Mouse (Mus musculus): ENCODE data around the gene Ddx3x. TPM values are rescaled to one million over a fixed set of nuclear protein-coding genes. Genes with fewer than 3 reads are reported as not detected.
A peak's percentile ranks its signal among the peaks of the same experiment; 100 is the strongest.
"Not testable (repeated sequence)": the region's sequence is repeated elsewhere in the genome, so short reads cannot be mapped to it uniquely, and the experiment has no call there.

The Ddx3x gene
- polyA plus RNA-seq, 1 experiment: 5.9 TPM

DNA sequence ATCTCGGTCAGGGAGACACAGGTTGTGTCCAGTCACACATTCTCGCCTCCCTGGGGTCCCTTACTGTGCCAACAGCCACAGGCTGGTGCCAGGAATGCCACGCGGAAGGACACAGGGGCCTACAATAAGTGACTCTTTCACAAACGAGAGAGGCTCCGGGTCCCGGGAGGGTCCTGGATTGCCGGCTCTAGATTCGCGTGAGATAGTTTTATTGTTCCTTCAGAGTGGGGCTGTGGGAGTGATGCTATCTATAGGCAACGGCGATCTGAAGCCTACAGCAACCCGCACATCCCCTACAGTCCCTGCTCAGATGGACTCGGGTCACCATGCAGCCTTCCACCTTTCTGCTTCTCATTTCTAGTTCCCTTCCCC lies 747 bp upstream of the Ddx3x start:
- H3K27me3 ChIP-seq (replicated peaks): peaks cover 2% of the 10 kb centered on the region
- H3K4me3 ChIP-seq (replicated peaks): peak overlapping the region; percentile 98
- H3K4me1 ChIP-seq: peaks cover 9% of the 10 kb centered on the region
- H3K36me3 ChIP-seq (replicated peaks; ENCODE audit: low read length): peaks cover 22% of the 10 kb centered on the region
- no peaks in the 10 kb centered on the region for H3K9me3 ChIP-seq
- TF ChIP-seq GATA1 (IDR thresholded peaks at IDR 0.05; ENCODE audit: borderline replicate concordance, low read length) (no peak), FLI1 (IDR thresholded peaks at IDR 0.05; ENCODE audit: low read length) (no peak)

DNA sequence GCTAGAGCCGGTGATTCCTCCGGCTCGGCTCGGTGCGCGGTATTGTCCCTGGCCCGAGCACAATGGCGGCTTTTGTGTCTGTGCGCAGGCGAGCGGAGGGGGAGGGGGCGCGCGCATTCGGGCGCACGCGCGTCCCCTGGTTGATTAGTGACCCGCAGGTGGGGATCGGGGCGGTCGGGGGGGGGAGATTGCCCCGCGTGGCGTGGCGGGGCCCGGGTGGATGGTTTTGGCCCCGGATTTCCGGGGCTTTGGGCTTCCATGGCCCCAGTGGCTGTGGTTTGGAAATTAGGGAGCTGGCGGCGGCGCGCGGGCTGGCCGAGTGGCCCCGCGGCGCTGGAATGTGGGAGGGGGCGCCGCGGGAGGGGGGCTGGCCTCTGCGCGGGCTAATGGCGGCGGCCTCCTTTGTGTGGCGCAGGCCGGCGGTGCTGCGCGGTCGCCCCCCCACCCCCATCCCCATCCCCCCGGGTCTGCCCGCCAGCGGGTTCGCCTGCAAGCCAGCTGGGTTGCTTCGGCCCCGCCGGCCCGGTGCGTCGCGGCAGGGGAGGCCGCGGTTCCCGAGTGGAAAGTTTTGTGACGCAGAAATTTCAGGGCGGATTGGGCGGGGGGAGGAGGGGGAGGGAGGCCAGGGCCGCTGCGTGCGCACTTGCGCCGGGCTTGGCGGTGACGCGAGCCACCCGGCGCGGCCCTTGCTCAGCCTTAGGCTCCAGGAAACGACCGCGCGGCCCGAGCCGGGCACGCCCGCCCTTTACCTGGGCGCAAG lies 739 bp downstream of the Ddx3x start:
- peaks cover 6% of the 10 kb centered on the region for H3K4me1 ChIP-seq
- H3K9me3 ChIP-seq: no peaks in the 10 kb centered on the region
- peaks cover 2% of the 10 kb centered on the region for H3K27me3 ChIP-seq (replicated peaks)

DNA sequence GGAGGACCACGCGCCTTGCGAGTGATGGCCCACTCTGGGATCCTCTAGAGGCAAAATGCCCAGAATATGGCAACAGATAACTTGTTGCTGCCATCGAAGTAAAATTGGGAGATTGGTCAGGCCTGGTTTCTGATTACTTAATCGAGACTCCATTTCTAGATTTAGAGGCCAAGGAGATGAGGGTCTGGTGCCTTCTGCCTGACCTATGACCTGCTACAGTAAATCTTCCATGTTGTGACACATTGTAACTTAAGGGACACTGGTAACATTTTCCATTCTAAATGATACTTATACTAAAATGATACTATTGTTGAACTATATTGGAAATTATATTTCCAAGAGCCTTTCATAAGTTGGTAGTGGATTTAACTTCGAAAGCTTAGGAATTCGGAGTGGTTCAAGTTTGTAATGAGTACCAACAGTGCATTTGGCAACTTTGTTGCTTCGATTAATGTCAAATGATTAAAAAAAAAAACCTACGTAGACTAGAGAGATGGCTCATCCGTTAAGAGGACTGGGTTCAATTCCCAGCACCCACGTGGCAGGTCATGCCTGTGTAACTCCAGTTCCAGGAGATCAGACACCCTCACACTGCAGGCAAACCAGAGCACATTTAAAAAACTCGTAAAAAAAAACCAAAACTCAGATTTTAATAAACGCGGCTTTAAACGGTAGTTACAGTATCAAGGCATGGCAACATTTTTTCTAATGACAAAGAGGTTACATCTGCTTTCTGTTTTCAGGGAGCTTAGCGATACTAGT lies 1.5 kb downstream of the Ddx3x start:
- TF ChIP-seq FLI1 (IDR thresholded peaks at IDR 0.05; ENCODE audit: low read length): no peak
- TF ChIP-seq GATA1 (IDR thresholded peaks at IDR 0.05; ENCODE audit: borderline replicate concordance, low read length): no peak
- peaks cover 2% of the 10 kb centered on the region for H3K27me3 ChIP-seq (replicated peaks)
- peaks cover 6% of the 10 kb centered on the region for H3K4me1 ChIP-seq
- no peaks in the 10 kb centered on the region for H3K9me3 ChIP-seq
- H3K4me3 ChIP-seq (replicated peaks): peak overlapping the region; percentile 98
- peaks cover 45% of the 10 kb centered on the region for H3K36me3 ChIP-seq (replicated peaks; ENCODE audit: low read length)

More for the DNA sequence above, 739 bp downstream of the Ddx3x start:
- Histone ChIP-seq H3K36me3 (replicated peaks; ENCODE audit: low read length) (peaks cover 37% of the 10 kb centered on the region), H3K4me3 (replicated peaks) (peak overlapping the region; percentile 98)
- TF ChIP-seq GATA1 (IDR thresholded peaks at IDR 0.05; ENCODE audit: borderline replicate concordance, low read length) (no peak), FLI1 (IDR thresholded peaks at IDR 0.05; ENCODE audit: low read length) (no peak)

DNA sequence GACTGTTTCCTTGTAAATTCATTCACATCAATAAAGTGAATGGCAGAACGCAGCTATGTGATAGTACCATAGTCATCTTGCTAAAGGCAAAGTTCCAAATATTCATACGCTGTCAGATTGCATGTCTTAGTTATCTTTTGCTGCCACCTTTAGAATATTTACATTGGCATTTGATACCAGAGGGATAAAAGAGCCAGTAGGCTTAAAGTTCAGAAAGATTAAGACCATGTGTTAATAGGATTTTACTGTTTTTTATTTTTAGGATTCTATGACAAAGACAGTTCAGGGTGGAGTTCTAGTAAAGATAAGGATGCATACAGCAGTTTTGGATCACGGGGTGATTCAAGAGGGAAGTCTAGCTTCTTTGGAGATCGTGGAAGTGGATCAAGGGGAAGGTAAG lies 5.0 kb downstream of the Ddx3x start:
- peaks cover 80% of the 10 kb centered on the region for H3K36me3 ChIP-seq (replicated peaks; ENCODE audit: low read length)
- peaks cover 6% of the 10 kb centered on the region for H3K4me1 ChIP-seq
- TF ChIP-seq GATA1 (IDR thresholded peaks at IDR 0.05; ENCODE audit: borderline replicate concordance, low read length) (no peak), FLI1 (IDR thresholded peaks at IDR 0.05; ENCODE audit: low read length) (no peak)
- no peak overlapping the region for H3K4me3 ChIP-seq (replicated peaks)
- H3K27me3 ChIP-seq (replicated peaks): no peaks in the 10 kb centered on the region
- H3K9me3 ChIP-seq: no peaks in the 10 kb centered on the region

DNA sequence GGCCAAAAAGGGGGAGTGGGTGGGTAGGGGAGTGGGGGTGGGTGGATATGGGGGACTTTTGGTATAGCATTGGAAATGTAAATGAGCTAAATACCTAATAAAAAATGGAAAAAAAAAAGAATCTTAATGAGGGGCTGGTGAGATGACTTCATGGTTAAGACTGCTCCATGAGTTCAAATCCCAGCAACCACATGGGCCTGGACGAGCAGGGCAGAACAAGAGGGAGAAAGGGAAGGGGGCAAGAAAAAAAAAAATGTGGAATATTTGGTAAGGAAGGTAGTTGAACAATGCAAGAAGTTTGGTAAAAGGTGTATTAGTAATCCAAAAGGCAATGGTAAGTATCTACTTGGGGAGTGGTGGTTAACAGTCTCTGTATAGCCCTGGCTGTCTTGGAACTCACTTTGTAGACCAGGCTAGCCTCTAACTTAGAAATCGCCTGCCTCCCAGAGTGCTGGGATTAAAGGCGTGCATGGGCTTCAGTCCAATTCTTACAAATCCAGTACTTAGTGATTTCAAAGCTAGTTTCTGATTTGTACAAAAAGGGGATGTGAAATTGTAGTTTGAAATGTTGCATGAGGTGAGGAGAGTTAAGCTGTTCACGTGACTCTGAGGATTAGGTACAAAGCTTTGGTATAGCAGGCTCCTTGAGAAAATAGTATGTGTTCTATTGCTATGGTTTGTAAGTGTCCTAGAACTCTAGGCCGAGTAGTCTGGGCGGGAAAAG lies 13.9 kb downstream of the Ddx3x start:
- no peaks in the 10 kb centered on the region for H3K4me1 ChIP-seq
- H3K9me3 ChIP-seq: no peaks in the 10 kb centered on the region
- H3K27me3 ChIP-seq (replicated peaks): peaks cover 2% of the 10 kb centered on the region
- H3K36me3 ChIP-seq (replicated peaks; ENCODE audit: low read length): peaks cover 28% of the 10 kb centered on the region
- TF ChIP-seq GATA1 (IDR thresholded peaks at IDR 0.05; ENCODE audit: borderline replicate concordance, low read length) (no peak), FLI1 (IDR thresholded peaks at IDR 0.05; ENCODE audit: low read length) (no peak)
- no peak overlapping the region for H3K4me3 ChIP-seq (replicated peaks)

DNA sequence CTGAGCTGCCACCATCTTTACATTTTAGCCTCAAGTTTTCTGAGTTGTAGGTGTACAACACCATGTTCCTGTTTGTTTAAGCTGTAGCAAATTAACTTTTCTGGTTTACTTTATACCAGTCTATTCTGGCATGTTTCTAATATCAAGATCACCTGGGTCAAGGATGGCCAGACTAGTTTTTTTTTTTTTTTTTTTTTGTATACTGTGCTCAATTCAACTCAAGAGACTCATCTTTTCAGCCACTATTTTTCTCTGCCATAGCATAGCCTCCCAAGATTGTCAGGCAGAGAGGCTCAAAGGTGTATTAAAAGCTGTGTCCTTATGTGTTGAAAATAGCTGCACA lies 14.4 kb downstream of the Ddx3x start:
- H3K4me3 ChIP-seq (replicated peaks): no peak overlapping the region
- H3K9me3 ChIP-seq: no peaks in the 10 kb centered on the region
- no peak for TF ChIP-seq GATA1 (IDR thresholded peaks at IDR 0.05; ENCODE audit: borderline replicate concordance, low read length)
- no peak for TF ChIP-seq FLI1 (IDR thresholded peaks at IDR 0.05; ENCODE audit: low read length)
- peaks cover 2% of the 10 kb centered on the region for H3K27me3 ChIP-seq (replicated peaks)
- H3K4me1 ChIP-seq: no peaks in the 10 kb centered on the region
- peaks cover 23% of the 10 kb centered on the region for H3K36me3 ChIP-seq (replicated peaks; ENCODE audit: low read length)

DNA sequence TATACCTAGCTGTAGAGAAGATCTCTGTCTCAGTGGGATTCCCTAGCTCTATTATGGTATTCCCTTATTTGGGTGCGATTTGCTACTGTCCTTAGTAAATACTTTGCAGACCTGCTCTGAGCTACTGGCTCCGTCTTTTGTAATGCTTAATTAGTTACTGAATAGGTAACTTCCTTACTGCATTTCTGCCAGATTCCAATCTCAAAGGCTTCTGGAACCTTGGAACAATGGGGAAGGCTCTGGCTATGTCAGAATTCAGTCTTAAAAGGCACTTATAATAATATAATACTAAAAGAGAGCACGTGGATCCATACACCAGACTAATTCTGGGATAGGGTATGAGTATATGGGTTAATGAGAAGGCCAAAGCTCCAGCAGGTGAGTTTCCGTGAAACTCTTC lies 15.5 kb downstream of the Ddx3x start:
- H3K36me3 ChIP-seq (replicated peaks; ENCODE audit: low read length): peaks cover 12% of the 10 kb centered on the region
- H3K4me3 ChIP-seq (replicated peaks); H3K9me3 ChIP-seq; H3K4me1 ChIP-seq; H3K27me3 ChIP-seq (replicated peaks): not testable (repeated sequence)

DNA sequence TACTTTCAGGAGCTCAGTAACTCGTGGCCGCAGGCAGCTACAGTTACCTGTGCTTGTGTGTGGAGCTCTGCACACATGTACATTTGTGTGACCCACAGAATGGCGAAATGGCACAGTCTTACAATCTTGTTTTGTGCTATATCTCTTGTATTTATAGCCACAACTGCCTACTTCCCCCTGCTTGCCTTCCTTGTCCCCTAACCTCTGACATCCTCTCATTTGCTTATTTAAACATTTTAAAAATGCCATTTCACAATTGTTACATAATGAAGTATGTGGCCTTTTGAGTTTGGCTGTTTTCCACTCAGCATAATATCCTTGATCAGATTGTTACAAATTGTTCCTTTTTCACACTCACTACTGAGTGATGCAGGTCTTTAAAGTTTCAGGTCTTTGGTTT lies 25.4 kb downstream of the Ddx3x start:
- Histone ChIP-seq H3K9me3 (peaks cover 12% of the 10 kb centered on the region), H3K27me3 (replicated peaks) (no peaks in the 10 kb centered on the region), H3K4me3 (replicated peaks) (no peak overlapping the region), H3K36me3 (replicated peaks; ENCODE audit: low read length) (no peaks in the 10 kb centered on the region), H3K4me1 (peaks cover 3% of the 10 kb centered on the region; the same call in 1 of the 2 replicates)
- TF ChIP-seq FLI1 (IDR thresholded peaks at IDR 0.05; ENCODE audit: low read length) (no peak), GATA1 (IDR thresholded peaks at IDR 0.05; ENCODE audit: borderline replicate concordance, low read length) (no peak)

DNA sequence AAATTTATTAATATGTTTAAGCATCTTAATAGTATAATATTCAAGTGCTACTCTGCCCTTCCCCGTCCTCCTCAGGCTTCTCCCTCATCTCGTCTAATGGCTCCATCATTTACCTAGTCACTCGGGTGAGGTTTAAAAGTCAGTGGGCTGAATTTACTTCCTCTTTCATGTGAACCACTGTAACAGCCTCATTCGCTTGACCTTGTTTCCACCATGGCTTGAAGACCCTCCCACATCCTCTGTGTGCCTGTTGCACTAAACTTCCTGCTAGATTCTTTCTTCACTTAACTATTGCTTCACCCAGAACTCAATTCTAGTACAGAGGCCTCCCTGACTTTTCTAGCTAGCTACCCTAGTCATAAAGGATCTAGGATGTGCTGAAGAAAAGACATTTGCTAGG lies 30.6 kb downstream of the Ddx3x start:
- H3K4me1 ChIP-seq: peaks cover 3% of the 10 kb centered on the region; the same call in 1 of the 2 replicates
- no peak for TF ChIP-seq FLI1 (IDR thresholded peaks at IDR 0.05; ENCODE audit: low read length)
- H3K9me3 ChIP-seq: no peaks in the 10 kb centered on the region
- no peak overlapping the region for H3K4me3 ChIP-seq (replicated peaks)
- no peaks in the 10 kb centered on the region for H3K36me3 ChIP-seq (replicated peaks; ENCODE audit: low read length)
- H3K27me3 ChIP-seq (replicated peaks): no peaks in the 10 kb centered on the region

DNA sequence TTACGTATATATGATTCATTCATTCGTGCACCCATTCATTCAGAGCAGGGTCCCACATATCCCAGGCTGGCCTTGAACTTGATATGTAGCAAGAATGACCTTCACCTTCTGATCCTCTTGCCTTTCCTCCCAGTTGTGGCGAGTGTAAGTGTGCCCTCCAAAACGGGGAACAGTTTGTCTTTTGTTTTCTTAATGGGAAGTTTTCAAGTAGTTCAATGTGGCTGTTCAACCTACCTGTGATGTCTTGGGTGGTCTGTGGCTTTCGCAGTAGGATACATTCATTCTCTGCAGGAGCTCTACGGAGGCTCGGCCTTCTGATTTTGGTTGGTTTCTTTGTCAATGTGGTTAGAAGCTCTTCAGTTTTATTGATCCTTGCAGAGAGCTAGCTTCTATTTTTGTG lies 48.8 kb downstream of the Ddx3x start:
- Histone ChIP-seq H3K9me3 (peaks cover 13% of the 10 kb centered on the region), H3K4me1 (no peaks in the 10 kb centered on the region), H3K4me3 (replicated peaks) (no peak overlapping the region), H3K36me3 (replicated peaks; ENCODE audit: low read length) (no peaks in the 10 kb centered on the region), H3K27me3 (replicated peaks) (peaks cover 4% of the 10 kb centered on the region)
- TF ChIP-seq GATA1 (IDR thresholded peaks at IDR 0.05; ENCODE audit: borderline replicate concordance, low read length) (no peak), FLI1 (IDR thresholded peaks at IDR 0.05; ENCODE audit: low read length) (no peak)

Other genes with a start within 250 kb of the Ddx3x start
- gene Usp9x, start 209.5 kb upstream of the Ddx3x start, polyA plus RNA-seq (2012; ENCODE audit: insufficient read depth, low replicate concordance): 0.97 TPM in 1 of 2 replicates, not detected in the other
- gene Nyx, start 185.1 kb downstream of the Ddx3x start, polyA plus RNA-seq (2012; ENCODE audit: insufficient read depth, low replicate concordance): 0.19 and 1.8 TPM in 2 replicates